Mouse (Mus musculus) hindbrain, embryonic 15.5 days (tissue): Measurements from ENCODE around the gene Clec10a. TPM values are rescaled to one million over a fixed set of nuclear protein-coding genes. Genes with fewer than 3 reads are reported as not detected.

ENCODE experiments used
- ATAC-seq: fragments of 200-750 bp; cut with Nextera tagmentation; 2 replicates; pipeline ENCODE4 v1.8.0; 2017; ENCODE audit warnings: low read depth, moderate number of reproducible peaks, moderate TSS enrichment; ENCODE audit not compliant: low FRiP score
- H3K27ac ChIP-seq: fragments of 300-500 bp; sonication (generic); replicated peaks from 2 replicates; pipeline ENCODE4 v1.5.1; 2015; ENCODE audit warnings: mild to moderate bottlenecking, inconsistent platforms
- H3K27me3 ChIP-seq: fragments of 300-500 bp; sonication (generic); 2 replicates; pipeline ENCODE4 v1.6.1; 2015; ENCODE audit warnings: control low read depth, inconsistent platforms
- H3K36me3 ChIP-seq: fragments of 300-500 bp; sonication (generic); 2 replicates; pipeline ENCODE4 v1.6.1; 2015; ENCODE audit warnings: control low read depth, inconsistent platforms
- H3K4me1 ChIP-seq: fragments of 300-500 bp; sonication (generic); replicated peaks from 2 replicates; pipeline ENCODE4 v1.6.1; 2015; ENCODE audit warnings: control low read depth, inconsistent platforms
- H3K4me2 ChIP-seq: fragments of 300-500 bp; sonication (generic); 2 replicates; pipeline ENCODE4 v1.6.1; 2015; ENCODE audit warnings: moderate library complexity, mild to moderate bottlenecking, inconsistent platforms
- H3K4me3 ChIP-seq: fragments of 300-500 bp; sonication (generic); 2 replicates; pipeline ENCODE4 v1.5.1; 2015; ENCODE audit warnings: mild to moderate bottlenecking, inconsistent platforms
- H3K9ac ChIP-seq: fragments of 300-500 bp; sonication (generic); 2 replicates; pipeline ENCODE4 v1.6.1; 2015; ENCODE audit warnings: inconsistent platforms
- H3K9me3 ChIP-seq: fragments of 300-500 bp; sonication (generic); 2 replicates; pipeline ENCODE4 v1.6.1; 2016; ENCODE audit warnings: control low read depth, inconsistent platforms
- WGBS: fragments of 180-500 bp; shearing (Covaris S2); methylation state at CpG from one replicate; pipeline ENCODE4 v1.1.7; 2015; 5-methylcytosine and 5-hydroxymethylcytosine counted together
- polyA plus RNA-seq: library from polyadenylated mRNA; unstranded; fragments of >200 nt; fragmentation: Nextera tagmentation; extraction: Ambion mirVana; gene quantifications from 2 replicates; pipeline ENCODE4 v1.2.1, GENCODE M21; 2015

The Clec10a gene
- polyA plus RNA-seq, 1 experiment from 2014 or later, result 0.64 TPM

DNA sequence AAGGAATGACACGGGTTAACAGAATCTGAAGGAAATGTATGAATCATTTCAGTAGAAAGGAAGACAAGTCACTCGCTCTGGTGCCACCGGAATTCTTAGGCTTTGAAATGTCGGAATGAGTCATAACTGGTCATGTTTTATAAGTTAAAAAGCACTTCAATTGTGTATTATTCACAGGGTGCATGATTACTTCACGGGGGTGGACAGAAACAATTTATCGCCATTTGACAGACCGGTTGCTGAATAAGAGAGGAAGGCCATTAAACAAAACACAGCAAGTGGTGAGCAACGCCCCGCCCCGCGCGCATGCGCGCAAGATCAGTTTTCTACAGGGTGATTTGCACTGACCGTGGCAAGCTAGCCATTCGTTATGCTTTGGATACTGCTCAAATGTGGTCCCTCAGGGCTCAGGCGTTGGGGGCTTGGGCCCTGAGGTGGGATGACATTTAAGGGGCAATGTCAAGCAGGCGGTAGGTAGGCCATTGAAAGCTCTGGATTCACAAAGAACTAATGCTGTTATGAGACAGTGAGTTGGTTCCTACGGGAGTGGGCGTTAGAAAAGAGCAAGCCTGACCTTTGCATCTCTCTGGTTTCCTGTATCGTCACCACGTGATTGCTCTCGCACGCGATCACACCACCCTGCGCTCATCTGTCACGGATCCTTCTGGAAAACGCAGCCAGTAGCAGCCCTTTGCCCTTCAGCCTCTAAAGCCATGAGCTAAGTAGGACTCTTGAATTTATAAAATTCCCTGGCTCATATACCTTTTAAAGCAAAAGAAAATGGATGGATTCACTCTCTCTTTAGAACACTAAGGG is 33.5 kb downstream of the Clec10a start:
- H3K9me3 ChIP-seq, result no peaks in the 10 kb centered on the region
- no peak overlapping the region for H3K9ac ChIP-seq
- no peaks in the 10 kb centered on the region for H3K27me3 ChIP-seq
- H3K36me3 ChIP-seq, result no peaks in the 10 kb centered on the region
- H3K4me1 ChIP-seq, result no peaks in the 10 kb centered on the region
- H3K27ac ChIP-seq, result no peak overlapping the region; the same call in 1 of the 2 replicates
- no peak for ATAC-seq
- H3K4me2 ChIP-seq, result no peak overlapping the region
- WGBS, result 74% methylated on average over 28 of the region's 28 CpGs
- no peak overlapping the region for H3K4me3 ChIP-seq

DNA sequence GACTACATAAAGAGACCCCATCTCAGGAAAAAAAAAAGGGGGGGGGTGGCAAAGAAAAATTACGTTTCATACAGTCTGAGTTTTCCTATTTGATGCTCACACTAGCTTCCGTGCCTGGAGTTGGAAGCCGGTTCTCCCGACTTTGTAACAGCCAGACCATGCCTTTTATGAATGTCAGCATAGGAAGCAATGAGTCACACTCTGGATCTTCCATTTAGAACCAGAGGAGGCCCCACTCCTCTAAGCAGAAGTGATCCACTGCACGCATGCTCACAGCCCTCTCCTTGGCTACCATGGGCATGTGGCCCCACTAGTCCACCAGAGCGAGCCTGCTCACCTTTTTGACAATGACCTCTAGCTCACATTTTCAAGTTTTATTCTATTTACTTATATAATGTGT is 35.2 kb downstream of the Clec10a start:
- 87% methylated on average over 6 of the region's 6 CpGs for WGBS
- Histone ChIP-seq H3K27ac (no peak overlapping the region), H3K9ac (no peak overlapping the region), H3K9me3 (no peaks in the 10 kb centered on the region), H3K4me3 (no peak overlapping the region), H3K4me1 (no peaks in the 10 kb centered on the region), H3K36me3 (no peaks in the 10 kb centered on the region), H3K4me2 (no peak overlapping the region), H3K27me3 (no peaks in the 10 kb centered on the region)
- no peak for ATAC-seq

DNA sequence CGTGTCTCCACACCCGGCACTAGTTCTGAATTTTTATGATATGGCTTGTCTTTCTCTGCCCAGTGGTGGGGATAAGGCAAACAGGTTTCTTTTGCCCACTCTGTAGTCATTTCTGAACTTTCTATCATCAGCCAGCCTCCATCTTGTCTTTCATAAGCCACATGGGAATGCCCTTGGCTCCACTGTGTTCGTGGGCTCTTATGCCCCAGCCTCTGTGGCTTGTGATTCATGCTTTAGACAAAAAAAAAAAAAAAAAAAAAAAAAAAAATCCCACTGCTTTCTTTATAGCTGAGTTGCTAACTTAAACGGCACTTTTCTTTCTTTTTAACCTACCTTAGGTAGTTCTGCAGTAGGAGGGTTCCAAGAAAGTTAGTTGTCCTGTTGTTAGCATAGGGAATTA is 36.2 kb downstream of the Clec10a start:
- H3K27me3 ChIP-seq, result no peaks in the 10 kb centered on the region
- H3K4me3 ChIP-seq, result no peak overlapping the region
- no peak overlapping the region for H3K4me2 ChIP-seq
- no peak overlapping the region for H3K9ac ChIP-seq
- WGBS, result 85% methylated on average over 4 of the region's 4 CpGs
- ATAC-seq, result no peak
- no peaks in the 10 kb centered on the region for H3K9me3 ChIP-seq
- H3K27ac ChIP-seq, result no peak overlapping the region
- no peaks in the 10 kb centered on the region for H3K4me1 ChIP-seq
- no peaks in the 10 kb centered on the region for H3K36me3 ChIP-seq

DNA sequence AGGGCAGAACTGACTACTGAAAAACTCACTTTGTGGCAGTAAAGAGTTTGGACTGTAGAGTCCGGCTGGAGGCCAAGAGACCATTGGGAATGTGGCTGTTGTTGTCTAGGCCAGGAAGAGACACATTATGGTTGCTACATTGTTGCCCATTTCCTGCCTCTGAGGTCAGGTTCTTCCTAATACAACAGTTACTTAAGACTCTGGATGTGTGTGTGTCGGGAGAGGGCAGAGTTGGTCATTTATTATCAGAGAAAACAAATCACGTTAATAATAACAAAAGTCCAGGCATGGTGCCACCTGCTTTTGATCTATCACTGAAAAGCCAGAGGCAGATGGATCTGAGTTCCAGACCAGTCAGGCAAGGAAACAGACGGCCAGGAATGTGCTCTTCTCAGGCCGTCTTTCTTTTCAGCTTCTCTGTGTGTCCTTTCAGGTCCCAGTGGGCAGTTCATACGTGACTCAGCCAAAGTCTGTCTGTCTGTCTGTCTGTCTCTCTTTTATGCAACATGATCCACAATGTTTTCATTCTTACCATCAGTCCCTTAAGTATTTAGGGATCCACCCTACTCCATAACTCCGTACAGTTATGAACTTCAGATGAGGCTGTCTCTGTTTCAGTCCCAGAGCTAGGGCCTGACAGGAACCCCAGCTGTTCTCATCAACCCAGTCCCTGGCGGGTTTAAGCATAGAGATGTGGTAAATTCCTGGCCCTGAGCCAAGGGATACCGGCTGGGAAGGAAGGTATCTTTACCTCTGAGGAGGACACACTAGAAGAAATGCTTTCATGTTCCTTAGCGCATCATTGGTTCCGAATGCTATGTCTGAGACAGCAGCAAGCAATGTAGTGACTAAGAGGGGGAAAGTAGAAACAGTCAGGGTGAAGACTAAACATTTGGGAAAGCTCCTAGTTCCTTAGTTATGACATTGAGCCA is 37.6 kb downstream of the Clec10a start:
- ATAC-seq, result no peak
- no peaks in the 10 kb centered on the region for H3K36me3 ChIP-seq
- no peak overlapping the region for H3K4me3 ChIP-seq
- H3K9ac ChIP-seq, result no peak overlapping the region
- no peak overlapping the region for H3K4me2 ChIP-seq
- no peak overlapping the region for H3K27ac ChIP-seq
- 60% methylated on average over 11 of the region's 11 CpGs for WGBS
- H3K27me3 ChIP-seq, result no peaks in the 10 kb centered on the region
- H3K9me3 ChIP-seq, result no peaks in the 10 kb centered on the region
- H3K4me1 ChIP-seq, result no peaks in the 10 kb centered on the region

DNA sequence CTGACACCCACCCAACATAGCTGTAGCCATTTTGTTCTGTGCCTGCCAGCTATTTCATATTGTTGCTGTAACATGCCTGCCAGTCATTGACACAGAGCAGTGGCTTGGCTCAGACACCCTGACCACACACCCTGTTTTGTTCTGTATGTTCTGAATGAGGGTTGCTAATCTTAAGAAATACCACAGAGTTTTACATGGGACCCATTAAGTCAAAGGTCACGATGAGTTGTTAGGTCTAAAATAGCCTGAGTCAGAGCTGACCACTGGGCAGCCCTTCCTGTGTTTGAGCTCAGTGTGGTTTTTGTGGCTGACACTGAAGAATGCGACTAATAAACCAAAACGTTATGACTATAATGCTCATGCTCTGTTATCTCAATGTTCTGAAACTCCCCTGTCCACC is 42.3 kb downstream of the Clec10a start:
- Histone ChIP-seq H3K9me3 (no peaks in the 10 kb centered on the region), H3K36me3 (no peaks in the 10 kb centered on the region), H3K27ac (no peak overlapping the region), H3K9ac (no peak overlapping the region), H3K4me1 (no peaks in the 10 kb centered on the region), H3K4me3 (no peak overlapping the region), H3K4me2 (no peak overlapping the region), H3K27me3 (no peaks in the 10 kb centered on the region)
- ATAC-seq, result no peak
- 86% methylated on average over 3 of the region's 3 CpGs for WGBS

DNA sequence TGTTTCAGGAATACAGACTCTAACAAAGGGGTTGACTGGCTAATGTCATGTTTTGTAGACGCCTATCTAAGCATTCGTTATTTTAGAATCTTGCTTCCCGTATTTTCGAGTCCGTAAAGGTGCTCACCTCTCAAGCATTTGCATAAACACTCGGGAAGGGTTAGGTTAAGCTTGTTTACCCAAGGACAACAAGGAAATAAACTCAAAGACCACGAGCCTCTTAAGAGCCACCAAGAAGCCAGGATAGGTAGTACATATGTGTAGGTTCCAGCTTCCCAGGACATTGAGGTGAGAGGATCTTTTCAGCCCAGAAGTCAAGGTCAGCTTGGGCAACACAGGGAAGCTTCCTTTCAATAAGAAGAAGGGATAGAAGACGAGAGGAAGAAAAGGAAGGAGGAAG is 43.1 kb downstream of the Clec10a start:
- Histone ChIP-seq H3K27ac (no peak overlapping the region), H3K4me2 (no peak overlapping the region), H3K4me1 (no peaks in the 10 kb centered on the region), H3K4me3 (no peak overlapping the region), H3K36me3 (no peaks in the 10 kb centered on the region), H3K9me3 (no peaks in the 10 kb centered on the region), H3K27me3 (no peaks in the 10 kb centered on the region), H3K9ac (no peak overlapping the region)
- 83% methylated on average over 8 of the region's 8 CpGs for WGBS
- ATAC-seq, result no peak

DNA sequence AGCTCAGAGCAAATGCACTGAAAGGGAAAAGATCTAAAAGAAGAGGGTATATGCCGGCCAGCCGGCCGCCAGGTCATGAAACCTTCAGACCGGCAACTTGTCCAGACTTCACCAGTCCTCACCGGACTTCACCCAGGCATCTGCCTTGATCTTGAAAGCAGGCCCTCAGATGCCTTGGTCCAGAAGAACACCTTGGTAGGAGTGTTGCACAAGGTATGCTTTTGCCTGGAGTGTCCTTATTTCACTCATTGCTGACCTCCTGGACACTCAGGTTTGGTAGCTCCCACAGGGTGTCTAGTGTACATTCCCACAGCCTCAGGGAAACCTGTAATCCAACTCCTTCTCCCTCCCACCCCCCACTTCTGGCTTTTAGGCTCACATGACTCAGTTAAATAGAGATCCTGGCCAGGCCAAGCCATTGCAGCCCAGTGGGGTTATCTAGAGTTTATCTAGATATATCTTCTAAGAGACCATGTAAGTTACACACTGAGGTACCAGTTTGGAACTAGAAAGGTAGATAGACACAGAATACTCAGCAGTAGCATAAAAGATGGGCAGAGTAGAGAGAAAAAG is 44.1 kb downstream of the Clec10a start:
- H3K4me2 ChIP-seq, result no peak overlapping the region
- no peak overlapping the region for H3K9ac ChIP-seq
- H3K9me3 ChIP-seq, result no peaks in the 10 kb centered on the region
- H3K36me3 ChIP-seq, result no peaks in the 10 kb centered on the region
- H3K27me3 ChIP-seq, result no peaks in the 10 kb centered on the region
- ATAC-seq, result no peak
- no peaks in the 10 kb centered on the region for H3K4me1 ChIP-seq
- WGBS, result 92% methylated on average over 5 of the region's 5 CpGs
- no peak overlapping the region for H3K27ac ChIP-seq
- H3K4me3 ChIP-seq, result no peak overlapping the region

DNA sequence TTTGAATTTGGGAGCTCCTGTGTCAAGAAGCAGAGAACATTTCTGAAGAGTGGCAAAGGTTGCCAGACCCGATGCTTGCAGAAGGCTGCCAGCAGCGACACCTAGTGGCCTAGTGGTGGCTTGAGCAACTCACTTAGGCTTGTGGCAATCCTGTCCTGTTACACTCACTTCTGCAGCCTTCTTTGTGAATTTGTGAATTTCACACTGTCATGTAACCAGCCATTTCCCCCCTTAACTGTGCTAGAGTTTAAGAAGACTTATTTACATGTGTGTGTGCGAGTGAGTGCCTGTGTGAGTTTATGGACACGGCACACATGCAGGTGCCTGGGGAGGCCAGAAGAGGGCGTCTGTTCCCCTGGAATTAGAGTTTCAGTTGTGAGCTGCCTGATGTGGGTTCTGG is 45.7 kb downstream of the Clec10a start:
- Histone ChIP-seq H3K36me3 (no peaks in the 10 kb centered on the region), H3K9ac (no peak overlapping the region), H3K4me3 (no peak overlapping the region), H3K4me2 (no peak overlapping the region), H3K4me1 (no peaks in the 10 kb centered on the region), H3K9me3 (no peaks in the 10 kb centered on the region), H3K27ac (no peak overlapping the region), H3K27me3 (no peaks in the 10 kb centered on the region)
- WGBS, result 43% methylated on average over 5 of the region's 5 CpGs
- no peak for ATAC-seq

DNA sequence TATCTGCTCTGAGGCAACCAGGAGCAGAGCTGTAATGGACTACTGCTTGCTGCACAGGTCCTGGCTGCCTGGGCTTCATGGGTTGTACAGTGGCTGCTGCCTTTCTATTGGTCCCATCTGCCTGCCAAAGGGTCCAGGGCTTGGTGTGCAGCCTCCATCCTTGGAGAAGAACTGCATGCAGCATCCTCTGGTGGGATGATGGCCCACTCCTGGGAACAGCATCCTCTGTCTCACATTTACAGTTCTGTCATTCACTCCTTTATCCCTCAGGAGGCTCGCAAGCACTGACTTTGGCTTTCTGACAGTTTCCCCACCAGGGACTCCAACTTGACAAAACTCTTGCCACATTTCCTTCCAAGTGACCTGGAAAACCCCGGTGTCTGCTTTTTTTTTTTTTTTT is 50.8 kb downstream of the Clec10a start:
- no peaks in the 10 kb centered on the region for H3K4me1 ChIP-seq
- WGBS, result 85% methylated on average over 2 of the region's 2 CpGs

DNA sequence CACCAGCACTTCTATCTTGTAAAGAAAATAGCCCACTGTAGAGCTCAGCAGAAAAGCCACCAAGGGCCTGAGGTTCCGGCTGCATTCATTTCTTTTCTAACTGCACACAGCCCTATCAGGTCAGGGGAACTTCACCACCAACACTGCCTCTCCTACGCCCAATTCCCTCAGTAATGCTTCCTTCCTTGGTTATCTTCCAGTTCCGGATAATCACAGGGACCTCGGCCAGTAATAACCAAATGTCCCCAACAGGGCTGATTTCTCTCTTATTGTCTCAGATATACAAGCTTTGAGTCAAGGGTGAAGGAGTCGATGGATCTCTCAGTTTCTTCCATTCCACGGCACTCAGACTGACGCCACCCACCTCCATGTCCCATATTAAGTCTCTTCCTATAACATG is 51.3 kb downstream of the Clec10a start:
- Histone ChIP-seq H3K27me3 (peaks cover 4% of the 10 kb centered on the region; the same call in 1 of the 2 replicates), H3K4me2 (no peak overlapping the region), H3K36me3 (no peaks in the 10 kb centered on the region), H3K4me3 (no peak overlapping the region), H3K4me1 (no peaks in the 10 kb centered on the region), H3K9me3 (no peaks in the 10 kb centered on the region), H3K9ac (no peak overlapping the region), H3K27ac (no peak overlapping the region)
- no peak for ATAC-seq
- 90% methylated on average over 7 of the region's 7 CpGs for WGBS

More for the DNA sequence above, 50.8 kb downstream of the Clec10a start:
- H3K36me3 ChIP-seq, result no peaks in the 10 kb centered on the region
- no peak overlapping the region for H3K9ac ChIP-seq
- ATAC-seq, result no peak
- no peak overlapping the region for H3K27ac ChIP-seq
- H3K9me3 ChIP-seq, result no peaks in the 10 kb centered on the region
- H3K27me3 ChIP-seq, result no peaks in the 10 kb centered on the region
- H3K4me2 ChIP-seq, result no peak overlapping the region
- no peak overlapping the region for H3K4me3 ChIP-seq

DNA sequence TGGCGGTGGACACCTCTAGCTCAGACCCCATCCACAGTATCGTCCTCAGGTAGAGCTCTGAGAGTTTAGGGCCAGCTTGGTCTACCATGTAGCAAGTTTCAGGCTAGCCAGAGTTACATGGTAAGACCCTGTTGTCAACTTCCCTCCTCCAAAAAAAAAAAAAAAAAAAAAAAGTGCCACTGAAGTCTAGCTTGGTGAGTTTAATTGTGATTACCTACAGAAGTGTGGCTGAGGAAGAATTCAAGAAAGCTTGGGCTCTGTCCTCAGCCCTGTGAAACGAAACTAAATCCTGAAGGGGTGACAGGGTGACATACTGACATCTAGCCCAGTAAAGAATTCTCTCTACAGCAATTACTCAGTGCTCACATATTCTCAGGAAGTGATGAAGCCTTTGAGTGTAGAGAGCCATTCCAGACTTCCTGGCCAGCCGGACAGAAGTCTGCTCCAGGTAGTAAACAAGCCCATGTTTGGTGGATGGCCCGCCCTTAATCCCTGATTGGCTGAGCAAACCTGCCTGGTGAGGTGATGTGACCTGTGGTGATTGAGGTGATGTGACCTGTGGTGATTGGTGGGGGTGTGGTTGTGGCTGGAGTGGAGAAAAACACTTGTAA is 52.9 kb downstream of the Clec10a start:
- H3K36me3 ChIP-seq, result no peaks in the 10 kb centered on the region
- H3K27me3 ChIP-seq, result peaks cover 8% of the 10 kb centered on the region; the same call in 1 of the 2 replicates
- WGBS, result 83% methylated on average over 5 of the region's 5 CpGs
- no peak overlapping the region for H3K4me3 ChIP-seq
- no peak for ATAC-seq
- H3K27ac ChIP-seq, result no peak overlapping the region
- no peak overlapping the region for H3K9ac ChIP-seq
- no peaks in the 10 kb centered on the region for H3K9me3 ChIP-seq
- H3K4me2 ChIP-seq, result no peak overlapping the region
- H3K4me1 ChIP-seq, result peaks cover 8% of the 10 kb centered on the region

DNA sequence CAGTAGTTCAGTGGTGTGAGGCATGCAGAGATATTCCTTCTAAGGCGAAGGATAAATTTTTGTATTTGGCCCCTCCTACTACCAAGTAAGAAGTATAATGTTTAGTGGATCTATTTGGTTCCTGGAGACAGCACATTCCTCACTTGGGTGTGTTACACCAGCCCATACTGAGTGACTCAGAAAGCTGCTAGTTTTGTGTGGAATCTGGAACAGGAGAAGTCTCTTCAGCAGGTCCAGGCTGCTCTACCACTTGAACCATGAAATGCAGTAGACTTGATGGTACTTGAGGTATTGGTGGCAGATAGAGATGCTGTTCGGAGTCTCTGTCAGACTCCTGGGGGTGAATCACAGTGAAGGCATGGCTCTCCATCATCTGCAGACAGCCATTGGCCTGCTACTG is 54.7 kb downstream of the Clec10a start:
- ATAC-seq, result no peak
- Histone ChIP-seq H3K4me3 (no peak overlapping the region), H3K4me2 (no peak overlapping the region), H3K27me3 (peaks cover 24% of the 10 kb centered on the region), H3K36me3 (no peaks in the 10 kb centered on the region), H3K9me3 (no peaks in the 10 kb centered on the region), H3K27ac (no peak overlapping the region), H3K9ac (no peak overlapping the region), H3K4me1 (peaks cover 26% of the 10 kb centered on the region)
- WGBS, result 94% methylated on average over 2 of the region's 2 CpGs
